Mouse (Mus musculus) embryonic facial prominence, embryonic 10.5 days (tissue): ENCODE results near the gene Rap1b. TPM values are rescaled to one million over a fixed set of nuclear protein-coding genes. Genes with fewer than 3 reads are reported as not detected.

Source experiments
- DNase-seq: peaks from one replicate; pipeline ENCODE4 v3.0.0-alpha.2; 2017; ENCODE audit warnings: low spot score
- H3K27ac ChIP-seq: fragments of 300-500 bp; sonication (generic); replicated peaks from 2 replicates; pipeline ENCODE4 v1.5.1; 2016; ENCODE audit warnings: mild to moderate bottlenecking
- H3K27me3 ChIP-seq: fragments of 300-500 bp; sonication (generic); replicated peaks from 2 replicates; pipeline ENCODE4 v1.6.1; 2016; ENCODE audit warnings: low read depth, mild to moderate bottlenecking; ENCODE audit not compliant: poor library complexity, severe bottlenecking
- H3K36me3 ChIP-seq: fragments of 300-500 bp; sonication (generic); replicated peaks from 2 replicates; pipeline ENCODE4 v1.6.1; 2016; ENCODE audit warnings: mild to moderate bottlenecking, moderate library complexity
- H3K4me1 ChIP-seq: fragments of 300-500 bp; sonication (generic); 2 replicates; pipeline ENCODE4 v1.6.1; 2016
- H3K4me3 ChIP-seq: fragments of 300-500 bp; sonication (generic); 2 replicates; pipeline ENCODE4 v1.5.1; 2016; ENCODE audit warnings: mild to moderate bottlenecking, moderate library complexity
- H3K9me3 ChIP-seq: fragments of 300-500 bp; sonication (generic); 2 replicates; pipeline ENCODE4 v1.6.1; 2016; ENCODE audit warnings: mild to moderate bottlenecking
- WGBS: fragments of 180-500 bp; shearing (Covaris S2); methylation state at CpG from one replicate; pipeline ENCODE4 v1.1.7; 2016; 5-methylcytosine and 5-hydroxymethylcytosine counted together
- polyA plus RNA-seq: library from polyadenylated mRNA; unstranded; fragments of >200 nt; fragmentation: Nextera tagmentation; extraction: Ambion mirVana; gene quantifications from 2 replicates; pipeline ENCODE4 v1.2.1, GENCODE M21; 2016

Rap1b gene
- polyA plus RNA-seq, 1 experiment from 2014 or later = 135 TPM

GRCm38 (mm10) chr10:117852648-117853192 lies 6.9 kb upstream of the Rap1b start:
- no peaks in the 10 kb centered on the region for H3K36me3 ChIP-seq
- 92% methylated on average over 10 of the region's 10 CpGs for WGBS
- no peak overlapping the region for H3K27ac ChIP-seq
- no peaks in the 10 kb centered on the region for H3K4me1 ChIP-seq
- no peaks in the 10 kb centered on the region for H3K9me3 ChIP-seq
- peak; percentile 13 for DNase-seq
- no peak overlapping the region for H3K4me3 ChIP-seq
- H3K27me3 ChIP-seq = no peaks in the 10 kb centered on the region

GRCm38 (mm10) chr10:117848981-117849380 lies 3.1 kb upstream of the Rap1b start:
- no peak overlapping the region for H3K4me3 ChIP-seq
- H3K27ac ChIP-seq = no peak overlapping the region
- no peaks in the 10 kb centered on the region for H3K9me3 ChIP-seq
- 54% methylated on average over 3 of the region's 3 CpGs for WGBS
- no peaks in the 10 kb centered on the region for H3K36me3 ChIP-seq
- peaks cover 22% of the 10 kb centered on the region for H3K4me1 ChIP-seq
- H3K27me3 ChIP-seq = no peaks in the 10 kb centered on the region
- no peak for DNase-seq

GRCm38 (mm10) chr10:117846796-117847195 lies 961 bp upstream of the Rap1b start:
- Histone ChIP-seq H3K27ac (peak overlapping the region; percentile 97), H3K27me3 (no peaks in the 10 kb centered on the region), H3K36me3 (no peaks in the 10 kb centered on the region), H3K4me1 (peaks cover 27% of the 10 kb centered on the region), H3K9me3 (no peaks in the 10 kb centered on the region), H3K4me3 (peak overlapping the region; percentile 93)
- WGBS = 49% methylated on average over 9 of the region's 9 CpGs
- DNase-seq = no peak

- no peak for DNase-seq
- peaks cover 27% of the 10 kb centered on the region for H3K4me1 ChIP-seq
- H3K27me3 ChIP-seq = no peaks in the 10 kb centered on the region
- under 1% methylated on average over 21 of the region's 21 CpGs for WGBS
- peak overlapping the region; percentile 97 for H3K27ac ChIP-seq
- H3K4me3 ChIP-seq = peak overlapping the region; percentile 93
- no peaks in the 10 kb centered on the region for H3K36me3 ChIP-seq
- no peaks in the 10 kb centered on the region for H3K9me3 ChIP-seq
These were observed 411 bp upstream of the Rap1b start for GRCm38 (mm10) chr10:117846260-117846632.

- H3K9me3 ChIP-seq = no peaks in the 10 kb centered on the region
- H3K4me1 ChIP-seq = peaks cover 27% of the 10 kb centered on the region
These were observed 846 bp downstream of the Rap1b start for GRCm38 (mm10) chr10:117844782-117845596.

GRCm38 (mm10) chr10:117844279-117844678 lies 1.6 kb downstream of the Rap1b start:
- H3K27me3 ChIP-seq = no peaks in the 10 kb centered on the region
- H3K9me3 ChIP-seq = no peaks in the 10 kb centered on the region
- H3K27ac ChIP-seq = no peak overlapping the region
- 60% methylated on average over 5 of the region's 5 CpGs for WGBS
- DNase-seq = no peak
- H3K4me3 ChIP-seq = peak overlapping the region; percentile 93
- peaks cover 27% of the 10 kb centered on the region for H3K4me1 ChIP-seq
- H3K36me3 ChIP-seq = no peaks in the 10 kb centered on the region

More at GRCm38 (mm10) chr10:117844782-117845596, 846 bp downstream of the Rap1b start:
- Histone ChIP-seq H3K4me3 (peak overlapping the region; percentile 93), H3K27ac (peak overlapping the region; percentile 97), H3K36me3 (no peaks in the 10 kb centered on the region), H3K27me3 (no peaks in the 10 kb centered on the region)
- 2% methylated on average over 52 of the region's 52 CpGs for WGBS
- DNase-seq = peak; percentile 75

GRCm38 (mm10) chr10:117843690-117844089 lies 2.1 kb downstream of the Rap1b start:
- no peak for DNase-seq
- Histone ChIP-seq H3K27me3 (no peaks in the 10 kb centered on the region), H3K4me3 (peak overlapping the region; percentile 93; the same call in 1 of the 2 replicates), H3K36me3 (peaks cover 5% of the 10 kb centered on the region; the same call in 1 of the 2 replicates), H3K27ac (no peak overlapping the region), H3K4me1 (peaks cover 27% of the 10 kb centered on the region), H3K9me3 (no peaks in the 10 kb centered on the region)
- WGBS = 81% methylated on average over 5 of the region's 5 CpGs

GRCm38 (mm10) chr10:117841765-117842164 lies 4.1 kb downstream of the Rap1b start:
- peaks cover 5% of the 10 kb centered on the region; the same call in 1 of the 2 replicates for H3K36me3 ChIP-seq
- no peaks in the 10 kb centered on the region for H3K9me3 ChIP-seq
- H3K27me3 ChIP-seq = no peaks in the 10 kb centered on the region
- no peak for DNase-seq
- no peak overlapping the region for H3K27ac ChIP-seq
- WGBS = 88% methylated on average over 1 of the region's 1 CpGs
- H3K4me1 ChIP-seq = peaks cover 20% of the 10 kb centered on the region
- H3K4me3 ChIP-seq = no peak overlapping the region

- Histone ChIP-seq H3K4me1 (peaks cover 11% of the 10 kb centered on the region), H3K4me3 (no peak overlapping the region), H3K27ac (no peak overlapping the region), H3K9me3 (no peaks in the 10 kb centered on the region), H3K36me3 (peaks cover 5% of the 10 kb centered on the region; the same call in 1 of the 2 replicates), H3K27me3 (no peaks in the 10 kb centered on the region)
- no peak for DNase-seq
- WGBS = 91% methylated on average over 5 of the region's 5 CpGs
These were observed 5.3 kb downstream of the Rap1b start for GRCm38 (mm10) chr10:117840431-117840995.

GRCm38 (mm10) chr10:117839737-117840136 lies 6.1 kb downstream of the Rap1b start:
- Histone ChIP-seq H3K4me3 (no peak overlapping the region), H3K36me3 (peaks cover 5% of the 10 kb centered on the region; the same call in 1 of the 2 replicates), H3K4me1 (peaks cover 11% of the 10 kb centered on the region), H3K27me3 (no peaks in the 10 kb centered on the region), H3K9me3 (no peaks in the 10 kb centered on the region), H3K27ac (no peak overlapping the region)
- WGBS = 95% methylated on average over 3 of the region's 3 CpGs
- no peak for DNase-seq

- Histone ChIP-seq H3K4me3 (no peak overlapping the region), H3K27ac (no peak overlapping the region), H3K4me1 (peaks cover 5% of the 10 kb centered on the region; the same call in 1 of the 2 replicates), H3K27me3 (no peaks in the 10 kb centered on the region), H3K36me3 (peaks cover 5% of the 10 kb centered on the region; the same call in 1 of the 2 replicates), H3K9me3 (no peaks in the 10 kb centered on the region)
- 94% methylated on average over 3 of the region's 3 CpGs for WGBS
- no peak for DNase-seq
These were observed 6.9 kb downstream of the Rap1b start for GRCm38 (mm10) chr10:117838924-117839323.

GRCm38 (mm10) chr10:117836354-117836753 lies 9.5 kb downstream of the Rap1b start:
- no peak overlapping the region for H3K27ac ChIP-seq
- 84% methylated on average over 2 of the region's 2 CpGs for WGBS
- no peak overlapping the region for H3K4me3 ChIP-seq
- no peaks in the 10 kb centered on the region for H3K27me3 ChIP-seq
- H3K4me1 ChIP-seq = no peaks in the 10 kb centered on the region
- DNase-seq = no peak
- H3K9me3 ChIP-seq = no peaks in the 10 kb centered on the region
- peaks cover 5% of the 10 kb centered on the region; the same call in 1 of the 2 replicates for H3K36me3 ChIP-seq
